Mouse (Mus musculus) left cerebral cortex, adult 8-10 months (tissue): ENCODE measurements around the gene Slc27a1. TPM values are rescaled to one million over a fixed set of nuclear protein-coding genes. Genes with fewer than 3 reads are reported as not detected.

ENCODE experiments used
- DNase-seq, 2 experiments: peaks; one replicate each; pipeline ENCODE4 v3.0.0; 2022; ENCODE audit warnings: low spot score in 2 of 2
- microRNA-seq, 2 experiments: library from miRNA; unstranded; fragments of <30 nt; microRNA quantifications; one replicate each; pipeline ENCODE4 v1.2.0; 2022
- total RNA-seq, 4 experiments: library from RNA; stranded (reverse); gene quantifications; 2 replicates each; pipeline ENCODE4 v1.2.4; 2022

Gene Slc27a1
- total RNA-seq, 4 experiments from 2014 or later, result 94.4 to 105 (median 97.5) TPM

DNA sequence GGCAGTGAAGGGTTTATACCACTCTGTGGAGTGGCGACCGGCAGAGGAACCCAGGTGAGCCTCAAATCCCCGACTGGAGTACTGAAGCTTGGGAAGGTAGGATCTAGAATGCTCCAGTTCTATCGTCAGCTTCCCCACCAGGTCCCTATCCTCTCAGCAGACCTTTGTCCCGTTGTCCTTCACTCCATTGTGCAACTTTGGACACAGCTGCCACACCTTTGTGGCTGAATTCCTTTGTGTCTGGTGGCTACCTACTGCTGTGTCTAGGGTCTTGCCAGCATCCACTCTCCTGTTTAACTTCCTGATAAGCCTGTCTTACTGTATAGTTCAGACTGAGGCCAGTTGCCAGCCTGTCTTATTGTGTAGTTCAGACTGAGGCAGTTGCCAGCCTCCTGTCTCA is 43.5 kb downstream of the Slc27a1 start:
- no peak for DNase-seq

DNA sequence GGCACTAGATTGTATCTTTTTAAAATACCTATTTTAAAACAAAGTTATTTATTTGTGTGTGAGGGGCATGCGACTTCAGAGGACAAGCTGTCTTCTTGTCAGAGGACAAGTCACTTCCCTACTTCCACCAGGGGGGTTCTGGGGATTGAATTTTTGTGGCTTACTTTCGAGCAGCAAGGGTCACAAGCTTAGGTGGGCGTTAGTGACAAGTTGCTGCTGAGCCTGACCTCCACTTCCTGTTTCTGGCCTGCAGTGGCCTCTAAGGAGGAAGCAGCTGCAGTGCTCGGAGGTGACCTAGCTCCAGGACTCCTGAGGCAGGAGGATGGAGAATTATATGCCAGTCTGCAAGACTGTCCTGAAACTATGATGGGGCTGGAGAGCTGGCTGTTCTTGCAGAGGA is 44.7 kb downstream of the Slc27a1 start:
- DNase-seq, result no peak

DNA sequence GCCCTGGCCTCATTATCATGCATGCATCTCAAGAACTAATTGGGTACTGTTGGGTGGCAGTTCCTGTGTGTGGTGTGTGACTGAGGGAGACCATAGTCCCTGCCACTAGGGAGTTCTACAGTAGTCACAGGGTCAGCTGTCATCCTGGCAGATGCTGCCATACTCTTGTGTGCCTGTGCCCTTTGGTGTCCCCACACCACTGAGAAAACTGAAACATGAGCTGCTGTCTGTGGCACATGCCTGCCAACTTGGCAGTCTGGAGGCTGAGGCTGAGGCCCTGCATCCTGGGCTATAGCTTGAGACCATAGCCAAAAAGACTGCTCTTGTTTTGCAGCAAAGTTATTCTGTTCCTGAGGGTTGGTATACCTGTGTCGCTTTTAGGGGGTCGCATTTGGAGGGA is 51.1 kb downstream of the Slc27a1 start:
- no peak for DNase-seq

DNA sequence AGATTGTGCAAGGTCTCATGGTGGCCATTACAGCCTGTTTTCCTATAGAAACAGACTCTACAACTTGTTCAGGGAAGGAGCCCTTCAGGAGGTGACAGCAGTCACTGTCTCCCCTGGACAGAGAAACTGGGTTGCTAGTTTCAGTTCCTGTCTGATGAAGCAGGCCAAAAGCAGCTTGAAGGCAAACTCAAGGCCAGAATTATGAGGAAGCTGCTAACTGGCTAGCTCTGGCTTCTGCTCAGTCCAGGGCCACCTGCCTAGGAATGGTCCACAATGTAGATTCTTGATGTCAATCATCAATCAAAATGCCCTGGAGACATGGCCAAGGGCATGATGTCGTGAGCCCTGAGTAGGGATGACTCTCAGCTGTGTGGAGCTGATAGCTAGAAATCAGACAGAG is 56.4 kb downstream of the Slc27a1 start:
- no peak for DNase-seq

DNA sequence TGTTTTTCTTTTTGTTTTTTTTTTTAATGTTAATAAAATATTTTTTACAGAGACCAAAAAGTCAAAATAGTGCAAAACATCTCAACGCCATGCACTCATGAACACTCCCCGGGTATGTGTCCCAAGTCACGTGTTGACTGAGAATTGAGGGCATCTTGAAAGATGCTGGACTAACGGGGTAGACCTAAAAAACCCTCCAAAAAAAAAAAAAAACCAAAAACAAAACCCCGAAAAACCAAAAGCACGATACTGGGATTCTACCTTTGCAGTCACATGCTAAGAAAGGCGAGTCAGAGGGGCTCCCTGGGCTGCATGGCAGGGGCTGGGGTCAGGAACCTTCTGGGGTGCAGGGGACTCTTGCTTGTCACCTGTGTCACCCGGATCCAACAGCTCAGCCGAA is 58.1 kb downstream of the Slc27a1 start:
- DNase-seq, result no peak

DNA sequence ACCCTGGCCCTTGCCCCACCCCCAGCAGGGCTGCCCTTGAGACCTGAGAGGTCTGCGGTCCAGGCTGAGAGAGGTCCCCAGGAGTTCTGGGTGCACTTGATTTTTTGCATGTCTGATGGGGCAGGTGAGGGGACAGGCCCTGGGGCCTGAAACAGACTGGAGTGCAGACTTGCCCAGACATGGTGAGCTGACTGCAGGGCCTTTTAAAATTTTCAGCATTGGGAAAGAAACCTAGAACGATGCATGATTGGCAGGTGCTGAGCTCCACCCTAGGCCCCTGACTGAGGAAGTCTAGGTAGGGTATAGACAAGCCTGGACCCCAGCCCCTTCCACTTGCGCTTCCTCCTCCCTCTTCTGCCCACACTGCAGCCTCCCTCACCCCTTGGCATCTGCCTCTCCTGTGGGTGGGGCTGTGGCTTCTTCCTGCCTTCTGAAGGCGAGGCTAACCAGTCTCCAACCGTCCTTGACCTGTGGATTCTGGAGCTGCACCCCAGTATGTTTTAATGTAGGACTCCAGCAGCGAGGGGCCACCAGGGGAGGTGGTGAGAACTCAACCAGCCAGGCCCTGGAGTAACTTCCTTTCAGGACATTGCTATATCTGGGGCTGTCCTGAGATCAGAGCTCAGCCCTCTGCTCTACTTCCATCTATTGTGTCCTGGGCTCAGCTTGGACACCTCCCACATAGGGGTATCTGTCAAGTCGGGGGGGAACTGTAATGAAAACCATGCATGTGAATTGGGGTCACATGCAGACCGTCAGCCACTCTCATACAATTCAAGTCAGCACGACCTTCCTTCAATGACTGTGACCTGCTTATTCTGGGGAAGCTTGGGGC is 58.8 kb downstream of the Slc27a1 start:
- DNase-seq, result no peak

DNA sequence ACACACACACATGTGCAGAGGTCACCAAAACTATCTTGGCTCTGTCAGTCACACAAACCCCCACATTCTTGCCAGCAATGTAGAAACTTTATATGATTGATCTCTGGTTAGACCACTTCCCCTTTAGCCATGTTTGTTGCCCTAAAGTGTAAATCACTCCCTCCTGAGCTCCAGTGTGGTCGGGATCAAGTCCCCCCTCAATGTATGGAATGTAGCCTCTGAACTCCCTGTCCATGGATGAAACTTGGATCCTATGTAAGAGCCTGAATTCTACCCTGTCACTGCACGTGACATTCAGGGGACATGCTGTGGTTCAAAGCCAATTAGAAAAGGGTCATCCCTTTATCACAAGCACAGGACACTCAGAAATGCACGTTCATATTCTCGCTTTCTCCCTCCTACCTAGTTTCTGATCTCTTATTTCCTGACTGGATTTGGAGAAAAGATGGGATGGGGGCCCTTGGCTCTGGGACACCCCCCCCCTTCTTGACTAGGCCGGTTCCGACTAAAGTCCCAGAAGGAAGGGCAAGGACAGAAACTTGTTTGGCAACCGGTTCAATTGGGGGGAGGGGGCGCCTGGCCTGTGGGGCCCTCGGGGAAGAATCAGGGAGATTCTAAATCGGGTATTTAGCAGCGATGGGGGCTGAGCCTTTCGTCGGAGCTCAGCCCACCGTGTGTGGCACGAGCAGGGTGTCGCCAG is 59.9 kb downstream of the Slc27a1 start:
- DNase-seq, result no peak

DNA sequence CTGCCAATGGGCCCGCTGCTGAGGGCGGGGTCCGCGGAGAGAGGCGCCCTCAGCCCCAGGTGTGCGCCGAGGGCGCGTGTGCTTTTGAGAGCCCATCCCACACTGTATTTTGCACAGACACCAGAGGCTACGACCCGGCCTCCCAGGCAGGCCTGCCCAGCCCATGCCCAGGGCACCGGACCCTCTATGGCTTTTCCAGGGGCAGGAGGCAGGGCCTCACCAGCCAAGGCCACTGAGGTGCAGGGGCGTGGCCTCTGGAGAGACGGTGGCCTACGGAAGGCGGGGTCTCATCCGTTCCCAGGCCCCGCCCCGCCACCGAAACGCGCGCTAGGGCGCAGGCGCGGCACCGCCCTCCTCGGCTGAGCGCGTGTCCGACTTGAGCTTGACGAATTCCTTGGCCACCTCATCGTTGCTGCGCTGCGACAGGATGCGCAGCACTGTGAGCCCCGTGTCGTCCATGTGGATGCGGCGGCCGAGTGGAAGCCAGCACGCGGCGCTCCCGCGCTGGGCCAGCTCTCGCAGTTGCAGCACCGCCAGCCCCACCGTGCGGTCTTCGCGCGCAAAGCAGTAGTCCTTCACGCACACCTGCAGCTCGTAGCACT is 60.5 kb downstream of the Slc27a1 start:
- DNase-seq, result peak; percentile 81 to 92

DNA sequence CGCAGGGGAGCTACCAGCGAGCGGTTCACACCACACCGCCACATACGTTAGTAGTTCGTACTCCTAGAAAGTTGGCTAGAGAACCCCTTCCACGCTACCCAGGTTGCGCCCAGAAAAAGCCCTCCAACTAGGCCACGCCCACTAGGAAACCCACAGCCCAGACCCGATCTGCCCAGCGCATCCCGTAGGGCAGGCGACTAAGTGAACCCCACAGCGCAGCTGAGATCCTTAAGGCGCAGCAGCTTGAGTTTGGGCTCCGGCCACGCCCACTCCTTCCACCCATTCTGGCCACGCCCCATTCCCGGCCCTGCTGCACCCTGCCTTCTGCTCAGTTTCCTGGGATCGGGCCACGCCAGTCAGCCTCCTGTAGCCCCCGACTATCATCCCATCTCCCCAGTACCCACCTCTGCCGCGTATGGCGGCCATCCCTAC is 61.1 kb downstream of the Slc27a1 start:
- no peak for DNase-seq

DNA sequence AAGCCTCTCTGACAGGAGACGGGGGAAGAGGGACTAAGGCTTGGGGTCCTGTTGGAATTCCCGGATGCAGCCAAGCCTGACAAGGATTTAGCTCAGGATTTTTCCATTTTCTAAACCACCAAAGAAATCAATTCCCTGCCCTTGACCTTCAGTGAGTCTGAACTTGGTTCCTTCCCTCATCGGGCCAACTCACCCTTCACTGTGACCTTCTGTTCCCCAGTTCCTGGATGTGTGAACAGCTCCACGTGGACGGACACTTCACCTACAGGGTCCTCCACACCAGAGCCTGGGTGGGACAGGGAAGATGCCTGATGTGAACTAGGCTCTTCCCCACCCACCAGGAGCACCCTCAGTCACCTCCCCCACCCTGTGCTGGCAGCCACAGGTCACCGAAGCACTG is 62.1 kb downstream of the Slc27a1 start:
- no peak for DNase-seq

DNA sequence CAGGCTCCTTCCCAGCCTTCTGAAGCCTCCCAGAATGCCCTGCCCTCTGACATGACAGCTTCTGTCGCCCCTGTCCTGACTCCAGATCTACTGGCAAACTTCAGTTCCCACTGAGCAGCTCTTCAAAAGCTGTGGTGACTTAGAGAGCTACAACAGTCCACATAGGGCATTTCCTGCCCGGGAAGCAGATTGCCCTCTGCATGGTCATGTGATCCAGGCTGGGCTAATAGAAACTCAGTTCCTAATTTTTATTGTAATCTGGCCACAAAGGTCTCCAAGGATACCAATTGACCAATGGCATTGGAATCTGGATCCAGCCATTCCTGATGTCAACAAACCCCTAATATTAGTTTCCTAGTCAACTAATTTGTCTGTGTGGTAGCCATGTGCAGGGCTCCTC is 63.2 kb downstream of the Slc27a1 start:
- DNase-seq, result no peak

DNA sequence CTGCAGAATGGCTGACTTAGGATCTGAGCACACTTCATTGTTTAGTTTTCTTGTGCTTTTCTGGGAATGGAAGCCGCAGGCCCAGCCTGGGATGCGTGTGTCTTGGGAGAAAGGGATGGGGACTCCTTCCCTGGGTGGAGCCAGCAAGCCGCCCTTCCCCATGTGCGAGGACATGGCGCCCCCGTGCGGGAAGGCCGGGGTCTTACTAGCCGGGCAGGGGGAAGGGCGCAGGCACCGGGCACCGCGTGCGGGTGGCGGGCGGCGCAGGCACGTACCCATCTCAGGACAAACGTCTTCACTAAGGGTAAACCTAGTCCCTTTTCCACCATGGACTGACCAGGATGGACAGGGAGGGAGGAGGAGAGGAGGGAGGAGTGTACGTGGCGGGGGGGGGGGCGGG is 64.5 kb downstream of the Slc27a1 start:
- DNase-seq, result no peak

DNA sequence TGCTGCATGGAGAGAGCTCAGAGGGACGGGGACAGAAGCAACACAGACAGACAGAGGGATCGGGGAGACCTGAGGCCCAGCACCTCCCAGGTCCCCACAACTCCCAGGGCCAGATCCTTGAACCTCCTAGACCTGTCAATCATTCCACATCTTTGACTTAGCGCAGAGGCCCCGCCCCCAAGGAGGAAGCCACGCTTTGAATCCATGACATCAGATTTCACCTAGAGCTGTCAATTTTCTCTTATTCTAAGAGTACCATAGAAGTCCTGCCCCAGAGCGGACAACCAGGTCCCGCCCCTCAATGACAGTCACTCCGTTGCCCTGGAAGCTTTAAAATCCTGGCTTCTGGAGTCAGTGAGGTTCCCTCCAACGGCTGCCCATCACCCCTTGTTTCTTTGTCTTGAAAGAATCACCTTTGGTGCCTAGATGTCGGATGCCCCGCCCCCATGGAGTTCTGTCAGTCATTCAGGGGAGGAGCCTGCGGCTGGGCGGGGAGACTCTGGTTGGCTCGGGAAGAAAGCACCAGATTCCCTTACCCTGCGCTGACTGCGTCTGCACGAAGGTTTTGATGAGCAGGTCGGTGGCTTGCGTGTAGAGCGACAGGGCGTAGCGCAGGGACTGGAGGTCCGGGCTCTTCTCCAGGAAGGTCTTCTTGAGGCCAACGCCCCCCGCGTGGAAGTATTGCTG is 65.4 kb downstream of the Slc27a1 start:
- DNase-seq, result no peak

Small RNAs within 50 kb of the gene (microRNA-seq; reads per million reads assigned to microRNA genes)
- 21.2 to 29.9 reads per million in 2 experiments for gene Mir6769b

Other genes starting within 250 kb of the Slc27a1 start
- gene Use1, start 202.0 kb upstream of the Slc27a1 start, total RNA-seq, result 100 to 1,000 TPM; 125 to 140 (median 127) TPM
- 10 to 100 TPM; 13.3 to 16.5 (median 14.7) TPM for gene Ocel1, start 197.6 kb upstream of the Slc27a1 start, total RNA-seq
- 10 to 100 TPM; 32.5 to 39.6 (median 36.7) TPM for gene Nr2f6, start 186.9 kb upstream of the Slc27a1 start, total RNA-seq
- 1 to 10 TPM; 3.4 to 5.1 (median 3.9) TPM for gene Ushbp1, start 173.1 kb upstream of the Slc27a1 start, total RNA-seq
- 100 to 1,000 TPM in 3 of 4 experiments, 10 to 100 TPM in 1; 96.4 to 113 (median 105) TPM for gene Babam1, start 172.0 kb upstream of the Slc27a1 start, total RNA-seq
- gene Ankle1, start 162.9 kb upstream of the Slc27a1 start, total RNA-seq, result under 1 TPM; 0.34 to 0.63 (median 0.41) TPM
- gene Abhd8, start 105.2 kb upstream of the Slc27a1 start, total RNA-seq, result 100 to 1,000 TPM; 255 to 290 (median 264) TPM
- gene Mrpl34, start 103.9 kb upstream of the Slc27a1 start, total RNA-seq, result 10 to 100 TPM; 50.0 to 56.8 (median 53.3) TPM
- gene Dda1, start 99.7 kb upstream of the Slc27a1 start, total RNA-seq, result 10 to 100 TPM; 59.4 to 75.0 (median 64.0) TPM
- gene Ano8, start 82.9 kb upstream of the Slc27a1 start, total RNA-seq, result 10 to 100 TPM; 51.0 to 61.5 (median 60.0) TPM
- gene Gtpbp3, start 80.8 kb upstream of the Slc27a1 start, total RNA-seq, result 10 to 100 TPM; 28.0 to 37.8 (median 31.0) TPM
- gene Plvap, start 57.1 kb upstream of the Slc27a1 start, total RNA-seq, result 10 to 100 TPM in 2 of 4 experiments, 1 to 10 TPM in 2; 7.0 to 11.7 (median 9.6) TPM
- not detected for gene Ccdc194, start 43.2 kb upstream of the Slc27a1 start, total RNA-seq
- gene Bst2, start 31.4 kb upstream of the Slc27a1 start, total RNA-seq, result 10 to 100 TPM in 1 of 4 experiments, 1 to 10 TPM in 3; 4.1 to 11.8 (median 6.4) TPM
- 10 to 100 TPM; 38.0 to 44.2 (median 39.9) TPM for gene Mvb12a, start 26.0 kb upstream of the Slc27a1 start, total RNA-seq
- under 1 TPM in 2 of 4 experiments, not detected in 2; 0.27 to 0.70 TPM for gene Tmem221, start 10.0 kb upstream of the Slc27a1 start, total RNA-seq
- under 1 TPM in 2 of 4 experiments, not detected in 2; 0.17 to 0.21 TPM for gene Nxnl1, start 2.3 kb upstream of the Slc27a1 start, total RNA-seq
- gene Pgls, start 23.3 kb downstream of the Slc27a1 start, total RNA-seq, result 10 to 100 TPM; 28.7 to 31.1 (median 29.3) TPM
- 1 to 10 TPM; 1.2 to 3.5 (median 2.3) TPM for gene Fam129c, start 28.8 kb downstream of the Slc27a1 start, total RNA-seq
- gene Colgalt1, start 42.1 kb downstream of the Slc27a1 start, total RNA-seq, result 10 to 100 TPM; 38.6 to 51.4 (median 45.8) TPM
- gene Unc13a, start 102.9 kb downstream of the Slc27a1 start, total RNA-seq, result 100 to 1,000 TPM; 237 to 269 (median 246) TPM
- 1 to 10 TPM; 4.4 to 7.3 (median 6.1) TPM for gene Jak3, start 107.4 kb downstream of the Slc27a1 start, total RNA-seq
- gene Insl3, start 120.3 kb downstream of the Slc27a1 start, total RNA-seq, result 1 to 10 TPM; 1.4 to 3.2 (median 2.1) TPM
- gene B3gnt3, start 132.9 kb downstream of the Slc27a1 start, total RNA-seq, result under 1 TPM; 0.41 to 0.88 (median 0.70) TPM
- 100 to 1,000 TPM; 150 to 181 (median 159) TPM for gene Fcho1, start 156.8 kb downstream of the Slc27a1 start, total RNA-seq